ENCODE assay signal across 8 mouse cellular contexts in genomic region chr2:106355984-106356547, GRCm38 (mm10).
DNase-seq lines count a peak whose midpoint lies in the region; ATAC-seq lines count a peak whose summit lies in the region.

No protein-coding gene starts in this region.

- no peak overlapping the region for H3K27ac ChIP-seq in forebrain, embryonic 13.5 days
- no peak overlapping the region for H3K27ac ChIP-seq in hindbrain, embryonic 13.5 days

- no peaks in the 10 kb centered on the region for H3K27me3 ChIP-seq in forebrain, embryonic 13.5 days
- H3K27me3 ChIP-seq in hindbrain, embryonic 13.5 days, result no peaks in the 10 kb centered on the region

- peaks cover 16% of the 10 kb centered on the region for H3K4me1 ChIP-seq in forebrain, embryonic 13.5 days
- H3K4me1 ChIP-seq in hindbrain, embryonic 13.5 days (replicated peaks), result peaks cover 4% of the 10 kb centered on the region

- peak overlapping the region; percentile 10; the same call in 1 of the 2 replicates for H3K4me2 ChIP-seq in forebrain, embryonic 13.5 days
- H3K4me2 ChIP-seq in hindbrain, embryonic 13.5 days, result no peak overlapping the region

- H3K4me3 ChIP-seq in forebrain, embryonic 13.5 days, result no peak overlapping the region
- no peak overlapping the region for H3K4me3 ChIP-seq in hindbrain, embryonic 13.5 days

- peak; percentile 91 for ATAC-seq in cerebellum, adult (ENCODE audit: insufficient number of reproducible peaks, low FRiP score, low TSS enrichment)
- ATAC-seq in forebrain, embryonic 13.5 days, result peak; percentile 95
- peak; percentile 95 for ATAC-seq in hindbrain, embryonic 13.5 days (ENCODE audit: low FRiP score)

- no peaks in the 10 kb centered on the region for H3K36me3 ChIP-seq in forebrain, embryonic 13.5 days (ENCODE audit: poor library complexity, severe bottlenecking)
- no peaks in the 10 kb centered on the region for H3K36me3 ChIP-seq in hindbrain, embryonic 13.5 days

- peak; percentile 92 for DNase-seq in MN1 (ENCODE audit: low spot score)
- DNase-seq in layer of hippocampus, postnatal 14 days (ENCODE audit: low spot score in 2 of 2), result peak; percentile 60 to 81
- peak; percentile 29 for DNase-seq in lung, postnatal 10 days
- peak; percentile 47 for DNase-seq in right cerebral cortex, postnatal 14 days
- no peak for DNase-seq in gastrocnemius, adult 8-10 months (ENCODE audit: low spot score in 2 of 2)

- H3K9me3 ChIP-seq in forebrain, embryonic 13.5 days (replicated peaks), result no peaks in the 10 kb centered on the region
- H3K9me3 ChIP-seq in hindbrain, embryonic 13.5 days, result no peaks in the 10 kb centered on the region

- WGBS in forebrain, embryonic 13.5 days, result 39% methylated on average over 5 of the region's 5 CpGs
- 42% methylated on average over 5 of the region's 5 CpGs for WGBS in hindbrain, embryonic 13.5 days

- no peak overlapping the region for H3K9ac ChIP-seq in forebrain, embryonic 13.5 days
- no peak overlapping the region for H3K9ac ChIP-seq in hindbrain, embryonic 13.5 days

Comparison
In these comparisons a context has a peak if more than half of its experiments do, and no peak if none do; other contexts are left out.
1. DNase-seq: peak in MN1 (single experiment), layer of hippocampus, postnatal 14 days (2 of 2), lung, postnatal 10 days (single experiment) and right cerebral cortex, postnatal 14 days (single experiment); none in gastrocnemius, adult 8-10 months (0 of 2).
2. Peak in every context shown above with its lines, with median percentiles within 50 percentile points of each other: ATAC-seq.